8 mouse cellular contexts compared by ENCODE assay signal in genomic region chr5:129177697-129178511, GRCm38 (mm10).
A peak's percentile ranks its signal among the peaks of the same experiment; 100 is the strongest.
DNase-seq lines count a peak whose midpoint lies in the region; ATAC-seq and TF ChIP-seq lines count a peak whose summit lies in the region.

No protein-coding gene starts in this region.

- no peak overlapping the region for H3K9ac ChIP-seq in hindbrain, postnatal 0 days (replicated peaks; ENCODE audit: low read length)

- peak; percentile 72 for ATAC-seq in hindbrain, postnatal 0 days

- intact Hi-C loops in gastrocnemius, adult 2 months (cut with DNase I): loop anchor here (1.0 to 10.0 kb wide), 3 partner anchors 113 to 416 kb away; no protein-coding TSS in a partner anchor
- intact Hi-C loops in left cerebral cortex, adult 2 months (cut with DNase I): loop anchor here (2.0 to 5.0 kb wide), 4 partner anchors 115 to 417 kb away; no protein-coding TSS in a partner anchor

- peak overlapping the region; percentile 22; the same call in 1 of the 2 replicates for H3K4me2 ChIP-seq in hindbrain, postnatal 0 days (ENCODE audit: low read depth, low read length)

- no peaks in the 10 kb centered on the region for H3K36me3 ChIP-seq in hindbrain, postnatal 0 days (ENCODE audit: insufficient read depth, low read length)
- no peaks in the 10 kb centered on the region for H3K36me3 ChIP-seq in macrophage (ENCODE audit: inconsistent target)

- no peaks in the 10 kb centered on the region for H3K79me2 ChIP-seq in macrophage (ENCODE audit: inconsistent target)

- peak; percentile 95; the same call in 1 of the 2 replicates for TF ChIP-seq CTCF in gastrocnemius, adult 2 months (IDR thresholded peaks at IDR 0.05)
- peak; percentile 98 for TF ChIP-seq CTCF in hindbrain, postnatal 0 days (IDR thresholded peaks at IDR 0.05; ENCODE audit: low read depth)
- peak; percentile 94 for TF ChIP-seq CTCF in left cerebral cortex, adult 2 months (IDR thresholded peaks at IDR 0.05)

- 47% methylated on average over 14 of the region's 14 CpGs for WGBS in hindbrain, postnatal 0 days
- WGBS in macrophage (ENCODE audit: missing documents): 32% methylated on average over 14 of the region's 14 CpGs

- DNase-seq in R1 (ENCODE audit: low read depth, low spot score): peak; percentile 74
- DNase-seq in cerebellum, postnatal 36 days: peak; percentile 90 to 92
- peak; percentile 85 for DNase-seq in gastrocnemius, adult 2 months
- peak; percentile 92 for DNase-seq in hindbrain, postnatal 0 days (ENCODE audit: low spot score)
- DNase-seq in left cerebral cortex, adult 2 months (ENCODE audit: extremely low spot score in 1 of 2, low spot score in 2 of 2): peak; percentile 84 to 92
- DNase-seq in retina, postnatal 7 days (ENCODE audit: low read depth, low spot score): peak; percentile 78
- peak; percentile 70 to 83 for DNase-seq in urinary bladder, adult 18-20 months (ENCODE audit: low spot score in 2 of 2)

- no peaks in the 10 kb centered on the region for H3K9me3 ChIP-seq in hindbrain, postnatal 0 days (ENCODE audit: low read length)

- H3K27me3 ChIP-seq in hindbrain, postnatal 0 days (ENCODE audit: insufficient read depth, low read length): no peaks in the 10 kb centered on the region

- H3K4me1 ChIP-seq in hindbrain, postnatal 0 days (ENCODE audit: insufficient read depth, low read length): no peaks in the 10 kb centered on the region

- peak overlapping the region; percentile 54 for H3K4me3 ChIP-seq in gastrocnemius, adult 2 months
- no peak overlapping the region for H3K4me3 ChIP-seq in hindbrain, postnatal 0 days (ENCODE audit: low read length)
- no peak overlapping the region for H3K4me3 ChIP-seq in left cerebral cortex, adult 2 months
- peak overlapping the region; percentile 11; the same call in 1 of the 2 replicates for H3K4me3 ChIP-seq in macrophage (ENCODE audit: inconsistent target)

- H3K27ac ChIP-seq in gastrocnemius, adult 2 months: no peak overlapping the region
- H3K27ac ChIP-seq in hindbrain, postnatal 0 days: no peak overlapping the region
- H3K27ac ChIP-seq in left cerebral cortex, adult 2 months: no peak overlapping the region
- H3K27ac ChIP-seq in macrophage: no peak overlapping the region

Comparison
In these comparisons a context has a peak if more than half of its experiments do, and no peak if none do; other contexts are left out.
1. H3K4me3 ChIP-seq: peak in gastrocnemius, adult 2 months (single experiment) and macrophage (single experiment); none in hindbrain, postnatal 0 days (single experiment) and left cerebral cortex, adult 2 months (single experiment).
2. Peak in every context shown above with its lines, with median percentiles within 50 percentile points of each other: DNase-seq and CTCF ChIP-seq.